Comparison of ENCODE assay signal across 21 mouse cellular contexts in the genomic region with DNA sequence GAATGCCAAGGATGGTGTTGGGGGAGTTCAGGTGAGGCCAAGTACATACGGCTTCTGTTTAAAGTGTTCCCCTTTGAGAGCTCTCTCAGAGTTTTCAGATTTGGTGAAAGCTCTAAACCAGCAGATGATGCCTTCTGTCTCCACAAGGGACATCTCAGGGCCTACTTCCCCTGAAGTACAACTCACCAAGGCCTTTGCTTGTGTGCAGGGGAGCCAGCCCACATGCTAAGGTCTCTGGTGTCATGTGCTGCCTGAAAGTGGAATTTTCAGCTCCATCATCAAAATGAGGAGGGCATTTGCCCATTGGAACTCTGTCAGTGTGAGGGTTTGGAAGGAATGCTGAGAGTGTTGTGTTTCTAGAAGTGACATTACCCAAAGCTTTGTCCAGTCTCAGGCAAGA. TPM values are rescaled to one million over a fixed set of nuclear protein-coding genes. Genes with fewer than 3 reads are reported as not detected.
DNase-seq lines count a peak whose midpoint lies in the region; ATAC-seq and TF ChIP-seq lines count a peak whose summit lies in the region.
"Had no signal": no experiment of that assay in that cellular context is flagged by ENCODE, and none has a peak within 500 bp of the region (broad histone marks: within the 10 kb centered on the region; RNA-seq: fewer than 3 reads in every experiment).

No protein-coding gene starts in this region.

- H3K4me1 ChIP-seq in spleen, adult 2 months (ENCODE audit: control insufficient read depth, insufficient read depth, insufficient read length), result peaks cover 38% of the 10 kb centered on the region
- H3K4me1 ChIP-seq: embryonic facial prominence, embryonic 15.5 days; forebrain, embryonic 10.5 days; forebrain, embryonic 15.5 days; hindbrain, embryonic 15.5 days had no signal

- WGBS in spleen, adult 2 months, result 24% methylated on average over 1 of the region's 1 CpGs

- H3K36me3 ChIP-seq in spleen, adult 2 months (ENCODE audit: control insufficient read depth, insufficient read depth, low read length), result peaks cover 39% of the 10 kb centered on the region
- peaks cover 18% of the 10 kb centered on the region for H3K36me3 ChIP-seq in splenic B cell, adult 2 months (ENCODE audit: control insufficient read depth, insufficient read depth, low read length, poor library complexity, severe bottlenecking)
- H3K36me3 ChIP-seq: embryonic facial prominence, embryonic 15.5 days; forebrain, embryonic 10.5 days; forebrain, embryonic 15.5 days; hindbrain, embryonic 15.5 days had no signal

- peak; percentile 11 for ATAC-seq in activated CD4-positive, CD25-positive, alpha-beta regulatory T cell, adult 4 months
- ATAC-seq: forebrain, embryonic 15.5 days had no signal

- H3K27ac ChIP-seq in spleen, adult 2 months (ENCODE audit: insufficient read depth, low read length), result peak overlapping the region; percentile 80
- H3K27ac ChIP-seq: embryonic facial prominence, embryonic 15.5 days; forebrain, embryonic 10.5 days; forebrain, embryonic 15.5 days; hindbrain, embryonic 15.5 days had no signal

- H3K4me3 ChIP-seq in spleen, adult 2 months (ENCODE audit: extremely low read depth, insufficient read depth, insufficient read length), result no peak overlapping the region
- H3K4me3 ChIP-seq: embryonic facial prominence, embryonic 15.5 days; erythroblast, embryonic 14.5 days; forebrain, embryonic 10.5 days; forebrain, embryonic 15.5 days; hindbrain, embryonic 15.5 days had no signal

- H3K27me3 ChIP-seq in spleen, adult 2 months (ENCODE audit: control insufficient read depth, insufficient read depth, low read length), result no peaks in the 10 kb centered on the region
- no peaks in the 10 kb centered on the region for H3K27me3 ChIP-seq in splenic B cell, adult 2 months (ENCODE audit: control insufficient read depth, insufficient read depth, low read length, poor library complexity, severe bottlenecking)
- H3K27me3 ChIP-seq: embryonic facial prominence, embryonic 15.5 days; forebrain, embryonic 15.5 days; hindbrain, embryonic 15.5 days had no signal

- no peak for TF ChIP-seq POLR2A in spleen, adult 2 months (IDR thresholded peaks at IDR 0.05; ENCODE audit: low read depth, low read length)

- no peak for TF ChIP-seq CTCF in spleen, adult 2 months (IDR thresholded peaks at IDR 0.05; ENCODE audit: extremely low read depth, insufficient read depth, insufficient read length, insufficient replicate concordance)

- DNase-seq in spleen, adult 2 months (ENCODE audit: low read depth in 1 of 2, low spot score in 2 of 2), result no peak
- DNase-seq in spleen, postnatal 14 days (ENCODE audit: low spot score in 2 of 2), result no peak
- peak; percentile 48 for DNase-seq in CD4-positive, CD25-positive, alpha-beta regulatory T cell, adult 2 months (ENCODE audit: low read depth, low spot score)
- DNase-seq in splenic B cell, adult 2 months (ENCODE audit: low read depth, low spot score), result peak; percentile 55
- DNase-seq in retina, embryonic 14.5 days (ENCODE audit: low spot score), result no peak
- DNase-seq in adrenal gland, postnatal 25 days, result no peak
- DNase-seq in left cerebral cortex, adult 9 months (ENCODE audit: low spot score in 2 of 2), result no peak
- DNase-seq: adrenal gland, postnatal 10 days; cerebellum, adult 18-20 months; cerebellum, postnatal 14 days; embryo, embryonic 11 days; gastrocnemius, postnatal 36 days; heart, postnatal 36 days; kidney, adult 11 months; kidney, adult 9 months had no signal

RNA-seq across cellular contexts. Expression of a gene that starts 43.3 kb away (rescaled TPM):
- polyA plus RNA-seq in spleen, adult 2 months (2012; rRNA removed), result 4.0 and 6.3 TPM in 2 replicates
- polyA plus RNA-seq in activated CD4-positive, CD25-positive, alpha-beta regulatory T cell, adult 4 months (2017; shearing (Covaris generic)), result 10 to 100 TPM; 23.8 to 32.5 TPM
- total RNA-seq in adrenal gland, postnatal 25 days (2021), result 7.2 and 7.5 TPM in 2 replicates

Comparison
In these comparisons a context has a peak if more than half of its experiments do, and no peak if none do; other contexts are left out.
1. DNase-seq: peak in CD4-positive, CD25-positive, alpha-beta regulatory T cell, adult 2 months (single experiment) and splenic B cell, adult 2 months (single experiment); none in spleen, adult 2 months (0 of 2), spleen, postnatal 14 days (0 of 2), retina, embryonic 14.5 days (single experiment), adrenal gland, postnatal 25 days (single experiment) and left cerebral cortex, adult 9 months (0 of 2).